Mouse (Mus musculus) C2C12 (cell line): Measurements from ENCODE around the gene Hoxa3. TPM values are rescaled to one million over a fixed set of nuclear protein-coding genes. Genes with fewer than 3 reads are reported as not detected.

Experiments
- H3K27me3 ChIP-seq: one replicate; pipeline ENCODE4 v1.6.1; 2011; ENCODE audit not compliant: control insufficient read depth, insufficient read depth, insufficient read length
- H3K36me3 ChIP-seq: one replicate; pipeline ENCODE4 v1.6.1; 2011; ENCODE audit not compliant: control insufficient read depth, insufficient read depth
- H3K4me3 ChIP-seq: one replicate; pipeline ENCODE4 v1.5.1; 2011; ENCODE audit warnings: mild to moderate bottlenecking, control low read depth; ENCODE audit not compliant: poor library complexity, insufficient read depth, severe bottlenecking
- H3K79me2 ChIP-seq: one replicate; pipeline ENCODE4 v1.6.1; 2011; ENCODE audit not compliant: control insufficient read depth, insufficient read depth
- H3K79me3 ChIP-seq: one replicate; pipeline ENCODE4 v1.6.1; 2011; ENCODE audit warnings: low read depth, control low read depth
- H3ac ChIP-seq: one replicate; pipeline ENCODE3; 2011; ENCODE audit warnings: low read depth; ENCODE audit not compliant: control insufficient read depth, insufficient read length
- CEBPB ChIP-seq: IDR thresholded peaks from one replicate; pipeline ENCODE4 v1.6.1; 2011; ENCODE audit warnings: low read depth, mild to moderate bottlenecking, control low read depth, moderate library complexity
- CTCF ChIP-seq: IDR thresholded peaks from one replicate; pipeline ENCODE4 v1.5.1; 2011; ENCODE audit not compliant: control insufficient read depth, insufficient read depth, insufficient read length
- FOSL1 ChIP-seq: IDR thresholded peaks from one replicate; pipeline ENCODE4 v1.8.0; 2011; ENCODE audit warnings: mild to moderate bottlenecking, low read length; ENCODE audit not compliant: poor library complexity, insufficient read depth, severe bottlenecking
- MAX ChIP-seq: IDR thresholded peaks from one replicate; pipeline ENCODE4 v1.6.1; 2011; ENCODE audit warnings: mild to moderate bottlenecking, control low read depth
- MYOD1 ChIP-seq: IDR thresholded peaks from one replicate; pipeline ENCODE4 v1.6.1; 2011; ENCODE audit warnings: low read depth; ENCODE audit not compliant: control insufficient read depth, insufficient read length
- MYOG ChIP-seq: IDR thresholded peaks from one replicate; pipeline ENCODE4 v1.6.1; 2011; ENCODE audit not compliant: control insufficient read depth, insufficient read length; ENCODE audit errors: extremely low read depth
- USF1 ChIP-seq: IDR thresholded peaks from one replicate; pipeline ENCODE4 v1.6.1; 2011; ENCODE audit warnings: low read depth, mild to moderate bottlenecking, control low read depth, moderate library complexity
- long read RNA-seq, 2 experiments: library from polyadenylated mRNA; unstranded; transcript quantifications; one replicate each; pipeline ENCODE4 v2.0.0; 2019 to 2020
- polyA plus RNA-seq: library from polyadenylated mRNA; unstranded; fragments of >200 nt; fragmentation: generic; extraction: Trizol; gene quantifications from one replicate; pipeline ENCODE4 v1.2.1, GENCODE M21; 2012; ENCODE audit warnings: missing spikeins

Hoxa3 gene
- 0.67 TPM for polyA plus RNA-seq
- long read RNA-seq, experiment 1: 0 reads
- long read RNA-seq, experiment 2, partial matches to known transcripts: 1 of 4 reads
- long read RNA-seq, experiment 2, other reads (novel, unspliced or antisense): 2 of 4 reads

DNA sequence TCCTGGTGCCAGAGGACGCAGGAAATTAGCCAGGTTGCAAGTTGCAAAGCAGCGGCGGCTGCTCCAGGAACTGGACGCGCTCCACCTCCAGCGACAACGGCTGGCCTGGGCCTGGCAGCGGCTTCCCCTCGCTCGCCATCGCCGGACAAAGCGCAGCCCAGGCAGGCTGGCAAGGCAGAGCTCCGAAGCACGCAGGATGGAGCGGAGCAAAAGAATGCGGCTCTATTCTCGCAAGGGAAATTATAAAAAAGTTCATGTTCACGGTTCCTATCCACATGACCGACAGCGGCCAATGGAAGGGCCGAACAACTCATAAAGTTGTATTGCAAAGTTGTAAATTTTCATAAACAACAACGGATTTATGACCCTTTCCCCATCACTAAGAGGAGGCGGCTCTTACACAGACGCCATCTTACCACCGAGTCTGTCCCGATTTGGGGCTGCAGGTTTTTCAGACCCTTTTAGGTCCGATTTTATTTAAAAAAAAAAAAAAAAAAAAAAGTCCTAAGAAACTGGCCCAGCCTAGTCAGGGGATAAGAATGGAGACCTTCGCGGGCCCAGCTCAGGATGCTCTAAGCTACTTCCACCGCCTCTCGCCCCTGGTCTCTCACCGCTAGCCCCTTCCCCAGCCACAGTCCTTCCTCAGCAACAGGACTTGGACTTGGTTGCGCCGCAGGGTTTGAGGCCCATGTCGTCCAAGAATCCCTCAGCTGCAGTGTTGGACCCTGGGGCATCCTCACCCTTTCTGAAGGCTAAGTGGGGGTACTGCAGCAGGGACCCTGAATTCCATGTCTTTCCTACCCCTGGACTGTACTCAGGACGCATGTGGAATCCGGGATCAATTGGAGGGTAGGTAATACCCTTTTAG is at the start of gene Hoxa3, which contains the start of gene Gm28308:
Gene Hoxa3 (minus strand): TSS at position 218 of the 868 bp plus-strand sequence.
Gene Gm28308 (minus strand): TSS at position 221 of the 868 bp plus-strand sequence.
- Histone ChIP-seq H3K79me2 (peaks cover 81% of the 10 kb centered on the region), H3K79me3 (peaks cover 46% of the 10 kb centered on the region), H3K4me3 (peak within 1 kb of the TSS; percentile 59), H3ac (peak within 1 kb of the TSS; percentile 88), H3K36me3 (no peaks in the 10 kb centered on the region), H3K27me3 (no peaks in the 10 kb centered on the region)
- peak; percentile 88 for TF ChIP-seq USF1
- no peak for TF ChIP-seq CEBPB
- no peak for TF ChIP-seq MYOG

DNA sequence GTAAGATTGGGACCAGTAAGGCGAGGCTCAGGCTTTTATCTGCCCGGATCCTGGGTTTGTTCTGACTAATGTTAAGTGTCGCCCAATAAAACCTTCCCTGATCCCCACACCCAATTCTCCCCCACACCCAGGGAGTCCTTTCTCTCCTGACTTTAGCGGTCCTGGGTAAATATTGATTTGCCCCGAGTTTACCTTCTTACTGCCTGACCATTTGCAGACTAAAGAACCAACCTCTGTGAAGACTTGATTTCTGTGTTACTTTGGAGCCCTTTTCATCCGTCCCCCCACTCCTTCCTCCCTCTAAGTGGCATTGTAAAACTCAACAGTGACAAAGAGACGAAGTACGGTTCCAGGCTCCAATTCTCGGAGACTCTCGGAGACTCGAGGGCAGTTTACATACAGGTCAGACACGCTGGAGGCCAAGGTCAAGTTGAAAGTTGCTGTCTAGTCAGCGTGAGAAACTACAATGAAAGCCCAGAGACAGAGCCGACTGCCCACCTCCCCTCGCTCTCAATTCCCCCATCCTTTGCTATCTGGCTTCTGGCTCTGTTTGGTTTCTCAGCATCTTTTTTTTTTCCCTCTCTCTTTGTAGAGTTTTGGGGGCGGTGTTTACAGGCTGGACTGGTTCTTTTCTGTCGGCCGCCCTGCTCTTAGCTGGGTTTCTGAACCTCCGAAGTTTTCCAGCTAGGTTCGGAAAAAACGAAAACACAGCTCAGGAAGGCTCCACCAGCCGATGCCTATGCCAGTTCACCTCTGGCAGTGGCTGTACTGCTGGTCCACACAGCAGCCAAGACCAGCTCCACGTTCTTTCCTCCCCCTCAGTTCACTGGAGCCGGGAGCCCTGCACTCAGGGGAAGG is 49.6 kb upstream of the Hoxa3 start:
- Histone ChIP-seq H3K27me3 (no peaks in the 10 kb centered on the region), H3K4me3 (no peak overlapping the region)

DNA sequence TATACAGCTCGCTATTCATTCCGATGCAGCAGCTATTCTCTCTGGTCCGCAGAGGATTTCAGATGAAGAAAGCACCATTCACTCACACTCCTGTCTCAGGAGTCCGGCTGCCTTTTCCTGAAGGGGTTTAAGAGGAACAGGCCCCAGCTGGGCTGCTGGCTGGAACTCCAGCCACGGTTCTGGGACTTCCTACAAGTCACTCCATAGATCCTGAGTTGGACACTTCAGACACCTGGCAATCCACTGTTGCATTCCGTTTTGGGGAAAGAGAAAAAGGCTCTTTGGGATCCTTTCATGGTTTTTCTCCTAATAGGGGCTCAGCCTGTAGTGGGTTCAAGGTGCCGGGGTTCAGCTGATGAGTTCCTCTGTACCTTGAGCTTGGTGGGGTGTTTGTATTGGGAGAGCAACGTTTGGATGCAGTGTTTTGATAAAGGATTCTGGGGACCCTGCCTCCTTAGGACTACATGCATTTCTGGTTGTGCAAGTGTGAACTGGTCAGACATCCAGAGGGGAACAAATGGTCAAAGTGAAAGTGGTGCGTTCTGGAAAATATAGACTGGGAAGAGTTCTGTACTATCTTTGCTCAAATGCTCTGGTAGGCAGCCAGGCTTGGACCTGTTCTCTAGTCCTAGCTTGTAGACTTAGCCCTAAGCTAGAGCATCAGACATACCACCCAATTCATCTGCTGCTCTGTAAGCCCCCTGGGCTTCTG is 48.8 kb upstream of the Hoxa3 start:
- Histone ChIP-seq H3K4me3 (no peak overlapping the region), H3K79me3 (no peaks in the 10 kb centered on the region), H3K27me3 (no peaks in the 10 kb centered on the region), H3K79me2 (no peaks in the 10 kb centered on the region), H3K36me3 (no peaks in the 10 kb centered on the region), H3ac (no peak overlapping the region)
- TF ChIP-seq MAX: no peak
- no peak for TF ChIP-seq CEBPB
- TF ChIP-seq MYOD1: no peak
- TF ChIP-seq MYOG: no peak
- no peak for TF ChIP-seq USF1
- TF ChIP-seq CTCF: no peak
- no peak for TF ChIP-seq FOSL1

More for the DNA sequence above, 49.6 kb upstream of the Hoxa3 start:
- H3K79me2 ChIP-seq: no peaks in the 10 kb centered on the region
- H3K79me3 ChIP-seq: no peaks in the 10 kb centered on the region
- no peaks in the 10 kb centered on the region for H3K36me3 ChIP-seq
- no peak for TF ChIP-seq USF1
- no peak for TF ChIP-seq FOSL1
- TF ChIP-seq MYOD1: no peak
- TF ChIP-seq CTCF: no peak
- TF ChIP-seq CEBPB: no peak
- no peak for TF ChIP-seq MAX
- no peak for TF ChIP-seq MYOG
- no peak overlapping the region for H3ac ChIP-seq

DNA sequence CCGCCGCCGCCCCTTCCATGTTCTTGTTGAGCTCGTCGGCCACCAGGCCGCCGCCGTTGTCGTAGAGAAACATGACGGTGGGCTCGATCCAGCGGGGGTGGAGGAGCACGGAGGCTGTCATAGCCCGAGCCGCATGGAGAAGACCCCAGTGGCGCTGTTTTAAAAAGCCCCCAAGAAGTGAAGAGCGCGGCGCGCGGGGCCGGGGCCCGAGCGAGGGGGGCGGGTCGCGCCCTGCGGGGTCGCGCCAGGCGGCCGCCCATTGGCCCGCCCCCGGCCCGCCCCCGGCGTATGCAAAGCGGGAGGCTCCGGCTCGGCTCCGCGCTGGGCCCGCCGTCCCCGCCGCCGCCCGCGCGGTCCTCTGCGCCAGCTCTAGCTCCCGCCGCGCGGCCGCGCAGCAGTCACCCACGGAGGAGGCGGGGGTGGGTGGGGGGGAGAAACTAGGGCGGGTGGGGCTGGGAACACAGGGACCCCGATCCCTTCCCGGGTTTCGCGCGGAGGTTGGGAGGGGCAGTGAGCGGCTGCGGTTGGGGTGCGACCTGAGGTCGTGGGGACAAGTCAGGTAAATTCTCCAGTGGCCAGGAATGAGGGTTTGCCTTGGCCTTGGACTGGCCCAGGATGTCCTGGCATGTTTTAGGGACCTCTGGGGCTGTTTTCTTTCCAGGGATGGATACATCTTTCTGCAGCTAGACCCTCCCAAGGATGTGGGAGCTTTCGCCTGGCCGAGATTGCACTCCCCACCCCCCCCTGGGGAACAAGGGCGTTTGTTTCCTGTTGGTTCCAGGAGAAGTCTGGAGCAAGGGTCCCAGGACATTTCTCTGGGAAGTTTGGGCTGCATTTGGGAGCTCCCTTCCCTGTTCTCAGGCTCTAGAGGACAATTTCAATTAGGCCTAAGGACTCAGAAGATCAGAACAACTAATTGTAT is 47.8 kb upstream of the Hoxa3 start, which contains the start of gene Hoxa13:
Gene Hoxa13 (minus strand): TSS at position 227 of the 922 bp plus-strand sequence.
- H3K27me3 ChIP-seq: no peaks in the 10 kb centered on the region
- no peaks in the 10 kb centered on the region for H3K79me3 ChIP-seq
- H3K79me2 ChIP-seq: no peaks in the 10 kb centered on the region
- TF ChIP-seq FOSL1 (no peak), MAX (no peak), MYOG (no peak), MYOD1 (no peak), USF1 (no peak), CEBPB (no peak), CTCF (no peak)
- H3ac ChIP-seq: peak within 1 kb of the TSS; percentile 72
- peak within 1 kb of the TSS; percentile 36 for H3K4me3 ChIP-seq
- no peaks in the 10 kb centered on the region for H3K36me3 ChIP-seq

DNA sequence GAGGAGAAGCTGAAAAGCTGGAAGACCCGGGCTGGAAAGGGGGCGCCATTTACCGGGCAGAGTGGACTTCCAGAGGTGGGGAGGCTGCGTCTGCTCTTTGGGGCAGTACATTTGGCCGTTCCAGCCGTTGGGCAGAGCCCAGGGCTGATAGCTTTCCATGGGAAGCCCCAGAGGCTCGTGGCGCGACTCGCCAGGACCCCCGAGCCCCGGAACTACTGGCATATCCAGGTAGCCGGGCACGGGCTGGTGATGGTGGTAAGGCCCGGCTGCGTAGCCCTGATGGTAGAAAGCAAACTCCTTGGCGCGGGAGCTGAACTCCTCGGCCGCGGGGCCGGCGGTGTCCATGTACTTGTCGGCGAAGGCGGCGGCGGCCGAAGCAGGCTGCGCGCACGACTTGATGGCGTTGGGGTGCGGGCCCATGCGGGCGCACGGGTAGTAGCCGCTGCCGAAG is 46.7 kb upstream of the Hoxa3 start:
- Histone ChIP-seq H3K36me3 (no peaks in the 10 kb centered on the region), H3K27me3 (no peaks in the 10 kb centered on the region), H3K4me3 (peak overlapping the region; percentile 36), H3K79me3 (no peaks in the 10 kb centered on the region), H3K79me2 (no peaks in the 10 kb centered on the region), H3ac (peak overlapping the region; percentile 72)
- no peak for TF ChIP-seq CTCF
- TF ChIP-seq MYOG: no peak
- TF ChIP-seq MAX: no peak
- TF ChIP-seq FOSL1: no peak
- no peak for TF ChIP-seq MYOD1
- no peak for TF ChIP-seq USF1
- no peak for TF ChIP-seq CEBPB
